Mouse (Mus musculus): Measurements from ENCODE around the gene Upb1.
"Not testable (repeated sequence)": the region's sequence is repeated elsewhere in the genome, so short reads cannot be mapped to it uniquely, and the experiment has no call there.

The Upb1 gene

DNA sequence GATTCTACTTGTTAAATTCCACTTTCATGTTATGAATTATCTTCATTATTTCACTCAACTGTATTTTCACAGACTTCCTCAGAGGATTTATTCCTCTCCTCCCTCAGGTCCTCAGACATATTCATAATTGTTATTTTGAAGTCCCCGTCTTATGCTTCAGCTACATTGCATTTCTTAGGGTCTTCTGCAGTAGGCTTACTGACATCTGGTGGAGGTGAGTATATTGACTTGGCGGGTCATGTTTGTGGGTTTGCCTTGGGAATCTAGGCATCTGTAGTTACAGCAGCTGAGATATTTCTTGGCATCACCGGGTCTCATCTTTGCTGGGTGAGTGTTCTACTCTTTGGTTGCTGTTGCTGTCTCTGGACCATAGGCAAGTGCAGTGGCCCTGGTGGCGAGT is at the start of gene Upb1:
Upb1 (plus strand) TSS at position 158 of the 400 bp plus-strand sequence.
- DNase-seq (ENCODE audit: low read depth, low spot score) = no peak

DNA sequence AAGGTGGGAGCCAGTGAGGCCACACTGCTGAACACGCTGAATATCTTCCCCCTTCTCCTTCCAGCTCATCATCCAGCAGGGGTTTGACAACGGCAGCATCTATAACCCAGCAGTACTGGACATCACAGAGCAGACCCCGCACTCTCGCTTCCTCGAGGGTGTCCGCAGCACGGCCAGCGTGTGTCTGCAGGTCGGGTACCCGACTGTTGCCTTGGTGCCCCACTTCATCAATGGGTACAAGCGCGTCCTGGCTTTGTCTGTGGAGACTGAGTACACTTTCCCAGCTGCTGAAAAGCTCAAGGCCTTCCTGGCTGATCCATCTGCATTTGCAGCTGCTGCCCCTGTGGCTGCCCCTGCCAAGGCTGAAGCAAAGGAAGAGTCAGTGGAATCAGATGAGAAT is 48.4 kb upstream of the Upb1 start:
- no peak for DNase-seq (ENCODE audit: low read depth, low spot score)

DNA sequence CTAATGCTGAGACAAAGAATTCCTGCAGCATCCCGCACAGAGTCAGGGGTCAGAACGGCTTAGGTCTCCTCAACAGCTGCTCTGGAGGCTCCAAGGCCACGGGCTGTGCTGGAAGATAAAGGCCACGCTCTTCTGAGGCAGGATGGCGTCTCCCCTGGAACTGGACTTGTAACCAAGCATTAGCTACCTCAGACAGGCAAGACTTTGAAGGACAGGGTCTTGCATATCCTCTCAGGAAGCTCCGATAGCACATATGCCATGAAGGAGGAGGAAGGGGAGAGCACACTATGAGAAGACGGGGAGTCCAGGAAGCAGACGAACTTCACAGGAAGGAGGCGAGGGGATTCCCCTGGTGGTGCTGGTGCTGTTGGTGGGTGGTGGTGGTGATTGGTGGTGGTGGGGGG is 47.1 kb upstream of the Upb1 start:
- not testable (repeated sequence) for DNase-seq (ENCODE audit: low read depth, low spot score)

DNA sequence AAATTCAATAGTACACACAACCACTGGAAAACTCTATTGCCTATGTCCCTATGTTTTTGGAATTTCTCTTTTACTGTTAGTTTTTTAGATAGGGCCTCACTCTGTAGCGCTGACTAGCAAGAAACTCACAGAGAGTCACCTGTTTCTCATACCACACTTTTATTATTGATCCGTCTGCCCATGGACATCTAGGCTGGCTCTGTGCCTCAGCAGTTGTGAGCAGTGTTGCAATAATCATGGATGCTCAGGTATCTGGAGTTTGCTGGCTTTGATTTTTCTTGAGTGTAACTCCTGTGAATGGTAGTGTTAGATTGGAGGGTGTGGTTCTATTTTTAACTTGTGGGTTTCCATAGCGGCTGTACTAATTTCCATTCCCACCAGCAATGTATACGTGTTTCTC is 45.6 kb upstream of the Upb1 start:
- no peak for DNase-seq (ENCODE audit: low read depth, low spot score)

DNA sequence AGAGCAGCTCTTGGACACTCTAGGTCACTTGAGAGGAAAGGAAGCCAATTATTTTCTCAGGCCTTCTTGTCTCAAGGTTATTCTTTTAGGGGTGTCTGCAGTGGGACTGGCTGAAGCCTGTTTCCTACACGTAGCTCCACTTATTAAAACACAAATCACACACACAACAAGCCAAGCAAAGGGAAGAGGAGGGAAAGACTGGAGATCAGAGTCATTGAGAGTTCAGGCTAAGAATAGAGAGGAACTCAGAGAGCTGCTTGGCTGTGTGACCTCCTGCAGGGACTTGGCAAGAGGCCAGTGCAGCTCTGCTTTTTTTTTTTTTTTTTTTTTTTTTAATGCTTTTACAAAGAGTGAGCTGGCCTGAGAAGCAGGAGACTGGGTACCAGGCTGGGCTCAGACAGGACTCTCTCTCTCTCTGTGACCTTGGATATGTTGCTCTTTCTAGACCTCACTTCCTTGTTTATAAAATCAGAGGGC is 36.7 kb upstream of the Upb1 start:
- DNase-seq (ENCODE audit: low read depth, low spot score) = not testable (repeated sequence)

DNA sequence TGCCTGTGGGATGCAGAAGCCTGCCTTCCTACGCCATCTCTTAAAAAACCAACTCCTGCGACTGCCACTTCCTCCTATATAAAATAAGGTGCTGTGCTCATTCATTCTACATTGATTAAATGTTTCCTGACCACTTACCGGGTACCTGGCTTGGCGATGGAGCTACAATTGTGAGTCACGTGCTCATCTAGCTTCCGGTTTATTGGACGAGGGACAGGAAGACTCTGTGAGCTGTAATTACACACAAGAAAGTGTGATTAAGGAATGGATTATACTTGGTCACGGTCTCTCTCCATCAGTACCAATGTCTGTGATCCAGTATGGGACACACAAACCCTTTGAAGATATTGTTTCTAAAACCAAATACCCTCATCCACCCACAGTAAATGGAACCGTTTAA is 36.1 kb upstream of the Upb1 start:
- no peak for DNase-seq (ENCODE audit: low read depth, low spot score)

DNA sequence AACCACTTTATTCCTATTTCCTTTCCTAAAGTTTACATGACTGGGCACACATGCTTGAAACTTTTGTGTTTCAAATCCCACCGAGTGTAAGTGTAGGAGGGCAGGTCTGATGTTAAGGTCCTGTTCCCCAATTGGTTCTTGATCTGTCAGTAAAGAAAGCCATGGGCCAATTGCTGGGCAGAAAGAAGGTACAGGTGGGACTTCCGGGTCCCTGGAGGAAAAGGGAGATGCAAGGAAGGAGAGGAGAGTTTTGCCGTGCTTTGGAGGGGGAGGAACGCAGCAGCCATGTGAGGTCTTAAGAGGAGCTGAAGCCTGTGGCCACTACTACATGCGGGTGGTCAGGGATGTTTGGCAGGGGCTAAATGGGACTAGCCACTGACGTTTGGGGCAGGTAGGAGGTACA is 35.7 kb upstream of the Upb1 start:
- DNase-seq (ENCODE audit: low read depth, low spot score) = no peak

DNA sequence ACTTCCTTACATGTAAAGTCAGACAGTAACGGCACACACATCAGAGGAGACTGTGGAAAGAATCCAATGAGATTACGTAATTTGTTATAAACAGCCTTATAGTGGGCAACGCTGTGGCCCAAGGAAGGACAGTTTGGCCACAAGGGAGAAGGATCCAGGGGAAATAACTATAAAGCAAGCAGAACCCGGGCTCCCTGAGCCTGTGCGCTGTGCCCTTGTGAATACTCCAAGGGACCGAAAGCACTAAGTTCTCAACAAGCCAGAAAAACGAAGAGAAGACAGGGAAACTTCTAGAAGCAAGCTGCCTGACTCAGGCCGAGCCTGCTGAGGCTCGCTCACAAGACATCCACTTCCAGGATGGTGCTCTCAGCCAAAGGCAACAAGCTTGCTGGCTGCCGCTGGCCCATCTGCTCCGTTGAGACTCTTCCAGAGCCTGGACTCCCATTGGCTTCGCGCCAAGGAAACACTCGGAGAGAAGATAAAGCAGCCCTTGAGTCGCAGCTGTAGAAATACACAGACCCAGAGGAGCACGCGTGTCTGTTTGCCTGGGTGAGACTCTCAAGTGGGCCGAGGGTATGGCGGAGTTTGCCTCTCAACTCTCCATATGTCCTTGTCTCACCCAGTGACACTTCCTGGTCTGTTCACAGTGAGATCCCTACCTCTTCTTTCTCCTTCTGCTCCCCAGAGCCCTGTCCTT is 27.1 kb upstream of the Upb1 start:
- DNase-seq (ENCODE audit: low read depth, low spot score) = not testable (repeated sequence)

DNA sequence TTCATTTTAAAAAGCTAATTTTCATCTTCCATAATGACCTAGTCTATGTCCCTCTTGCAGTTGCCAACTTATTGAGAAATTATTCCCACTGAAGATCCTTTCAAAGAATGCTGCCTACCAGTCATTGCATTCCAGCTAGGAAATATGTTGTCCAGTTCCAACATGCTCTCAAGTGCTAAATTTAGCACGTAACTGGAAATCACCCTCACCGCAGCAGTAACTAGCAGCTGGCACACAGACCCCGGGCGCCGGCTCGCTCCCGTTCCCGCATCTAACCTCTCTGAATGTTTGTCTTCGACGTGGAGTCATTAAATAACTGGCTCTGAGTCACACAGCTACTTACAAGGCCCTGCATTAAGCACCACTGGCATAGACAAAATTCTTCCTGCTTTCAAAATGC is 22.2 kb upstream of the Upb1 start:
- DNase-seq (ENCODE audit: low read depth, low spot score) = no peak

DNA sequence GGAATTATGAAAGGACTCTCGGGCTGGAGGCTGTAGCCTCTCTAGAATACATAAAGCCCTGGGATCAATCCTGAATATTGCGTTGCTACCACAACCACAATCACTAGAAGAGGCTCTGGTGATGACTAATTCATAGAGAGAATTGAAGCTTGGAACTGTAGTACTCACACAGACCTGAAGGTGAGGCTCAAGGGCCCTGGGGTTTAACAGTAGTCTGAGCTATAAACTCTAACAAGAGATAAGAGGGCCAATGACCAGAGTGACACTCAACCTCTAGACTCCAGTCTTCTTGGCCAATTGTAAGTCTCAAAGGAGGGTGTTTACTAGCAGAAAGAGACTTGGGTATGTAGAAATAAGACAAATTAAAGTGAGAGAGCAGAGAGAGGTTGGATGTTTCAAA is 10.8 kb upstream of the Upb1 start:
- no peak for DNase-seq (ENCODE audit: low read depth, low spot score)

DNA sequence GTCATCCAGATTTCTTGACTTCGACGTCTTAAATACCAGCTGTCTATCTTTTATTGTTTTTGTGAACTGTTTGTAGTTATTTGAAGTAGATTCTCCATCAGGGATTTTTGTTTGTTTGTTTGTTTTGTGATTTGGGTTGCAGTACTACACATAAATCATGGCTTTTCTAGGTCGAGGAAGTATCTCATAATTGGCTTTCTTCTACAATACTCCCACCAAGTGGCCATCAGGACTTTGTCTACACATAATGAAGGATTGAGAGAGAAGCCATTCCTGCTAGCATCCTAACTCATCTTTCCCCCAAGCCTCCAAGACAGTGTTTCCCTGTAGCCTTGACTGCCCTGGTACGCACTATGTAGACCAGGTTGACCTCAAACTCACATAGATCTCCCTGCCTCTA is 10.1 kb upstream of the Upb1 start:
- no peak for DNase-seq (ENCODE audit: low read depth, low spot score)

DNA sequence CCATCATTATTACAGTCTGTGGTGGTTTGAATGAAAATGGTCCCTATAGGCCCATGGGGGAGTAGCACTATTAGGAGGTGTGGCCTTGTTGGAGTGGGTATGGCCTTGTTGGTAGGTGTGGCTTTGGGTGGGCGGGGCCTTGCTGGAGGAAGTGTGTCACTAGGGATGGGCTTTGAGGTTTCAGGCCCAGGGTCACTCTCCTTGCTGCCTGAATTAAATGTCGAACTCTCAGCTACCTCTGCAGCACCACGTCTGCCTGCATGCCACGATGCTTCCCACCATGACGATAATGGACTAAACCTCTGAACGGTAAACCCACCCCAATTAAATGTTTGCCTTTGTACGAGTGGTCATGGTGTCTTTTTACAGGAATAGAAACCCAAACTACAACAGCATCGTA is 6.1 kb upstream of the Upb1 start:
- no peak for DNase-seq (ENCODE audit: low read depth, low spot score)

DNA sequence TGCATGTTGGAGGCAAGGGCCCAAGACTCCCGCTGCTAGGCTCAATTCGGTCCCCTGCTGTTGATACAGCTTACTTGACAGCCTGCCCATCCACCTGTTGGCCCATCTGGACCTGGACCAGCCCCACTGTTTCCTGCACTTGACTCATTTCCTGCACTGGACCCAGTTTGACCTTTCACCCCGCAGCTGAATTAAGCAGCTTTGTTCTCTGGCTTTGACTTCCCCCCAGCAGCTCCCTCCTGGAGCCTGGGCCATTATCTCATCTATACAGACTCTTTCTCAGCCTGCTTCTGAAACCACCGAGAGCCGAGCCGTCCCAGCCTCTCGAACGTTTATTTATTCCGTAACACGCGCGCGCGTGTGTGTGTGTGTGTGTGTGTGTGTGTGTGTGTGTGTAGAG is 3.9 kb upstream of the Upb1 start:
- DNase-seq (ENCODE audit: low read depth, low spot score) = no peak

DNA sequence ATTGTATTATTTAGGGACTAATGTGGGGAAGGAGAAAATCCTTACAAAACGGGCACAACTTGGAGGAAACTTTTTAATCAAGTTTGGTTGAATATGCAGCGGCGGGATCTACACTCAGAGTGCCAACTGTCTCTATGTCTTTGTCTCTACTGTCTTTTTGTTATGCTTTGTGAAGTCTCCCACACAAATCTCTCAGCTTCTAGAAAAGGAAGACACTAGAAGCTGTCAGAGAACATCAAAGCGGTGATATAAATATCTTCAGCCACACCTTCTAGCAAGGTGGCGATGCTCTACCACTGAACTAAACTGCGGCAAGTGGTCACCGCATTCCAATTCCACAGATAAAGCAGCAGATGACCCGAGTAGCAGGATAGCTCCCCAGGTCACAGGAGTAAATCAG is 5.0 kb downstream of the Upb1 start:
- DNase-seq (ENCODE audit: low read depth, low spot score) = no peak

DNA sequence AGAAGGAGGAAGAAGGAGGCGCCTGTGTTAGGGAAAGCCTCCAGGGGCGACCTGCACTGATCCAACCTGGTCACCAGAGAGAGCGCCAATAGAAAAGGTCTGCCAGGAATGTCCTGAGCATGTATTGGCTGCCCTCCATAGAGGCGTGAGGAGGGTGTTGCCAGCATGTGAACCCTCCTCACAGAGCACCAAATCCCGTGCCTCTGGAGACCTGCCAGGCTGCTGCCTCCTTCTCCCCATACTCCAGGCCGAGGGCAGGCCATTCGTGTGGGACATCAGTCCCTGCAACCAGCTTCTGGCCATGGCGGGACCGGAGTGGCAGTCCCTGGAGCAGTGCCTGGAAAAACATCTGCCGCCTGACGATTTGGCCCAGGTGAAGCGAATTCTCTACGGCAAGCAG is 5.8 kb downstream of the Upb1 start:
- no peak for DNase-seq (ENCODE audit: low read depth, low spot score)

DNA sequence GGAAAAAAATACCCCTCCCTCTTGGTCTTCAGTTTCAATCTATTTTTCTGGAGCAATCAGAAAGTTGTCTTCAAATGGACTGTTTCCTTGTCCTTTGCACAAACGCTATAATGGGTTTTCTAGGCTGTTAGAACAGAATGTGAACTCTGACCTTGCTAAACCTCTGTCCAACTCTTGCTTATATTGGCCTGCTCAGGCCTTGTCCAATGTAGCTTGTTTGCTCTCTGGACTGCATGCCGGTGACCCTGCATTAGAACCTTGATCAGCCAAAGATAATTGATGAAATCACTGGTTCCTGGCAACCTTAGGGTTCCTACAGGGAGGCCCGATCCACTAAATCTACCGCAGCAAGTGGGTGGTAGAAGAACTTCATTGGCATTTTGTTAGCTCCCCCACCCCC is 6.8 kb downstream of the Upb1 start:
- DNase-seq (ENCODE audit: low read depth, low spot score) = no peak

DNA sequence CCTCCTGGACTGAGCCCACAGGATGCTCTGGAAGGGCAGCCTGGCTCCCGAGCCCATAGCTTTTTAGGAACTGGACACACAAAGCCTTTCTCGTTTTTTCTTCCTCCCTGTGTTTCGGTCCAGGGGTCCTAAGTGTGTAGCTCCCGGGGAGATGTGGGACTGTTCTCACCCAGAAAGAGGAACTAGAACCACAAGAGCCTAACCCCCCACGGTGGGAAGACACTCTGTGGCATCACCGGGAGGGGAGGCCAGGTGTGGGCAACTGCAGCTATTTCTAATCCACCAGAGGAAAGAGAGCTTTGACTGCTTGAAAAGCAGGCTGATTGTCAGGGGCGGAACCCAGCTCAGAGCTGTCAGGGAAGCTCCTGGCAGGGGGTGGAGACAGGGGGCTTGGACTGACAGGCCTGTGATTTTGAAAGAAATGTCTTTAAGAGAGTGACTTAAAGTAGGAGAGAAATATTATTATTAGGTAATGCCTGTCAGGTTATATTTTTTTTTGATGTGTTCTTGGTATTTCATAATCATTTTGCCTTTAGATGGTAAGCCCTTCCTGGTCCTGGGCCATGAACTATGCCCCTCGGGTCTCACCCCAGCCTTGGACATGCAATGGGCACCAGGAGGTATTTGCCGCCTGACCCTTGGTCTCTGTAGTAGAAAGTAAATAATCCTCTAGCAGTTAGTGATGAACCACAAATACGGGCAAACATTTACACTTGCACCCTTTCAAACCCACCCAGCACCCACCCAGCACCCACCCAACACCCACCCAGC is 10.6 kb downstream of the Upb1 start:
- not testable (repeated sequence) for DNase-seq (ENCODE audit: low read depth, low spot score)

DNA sequence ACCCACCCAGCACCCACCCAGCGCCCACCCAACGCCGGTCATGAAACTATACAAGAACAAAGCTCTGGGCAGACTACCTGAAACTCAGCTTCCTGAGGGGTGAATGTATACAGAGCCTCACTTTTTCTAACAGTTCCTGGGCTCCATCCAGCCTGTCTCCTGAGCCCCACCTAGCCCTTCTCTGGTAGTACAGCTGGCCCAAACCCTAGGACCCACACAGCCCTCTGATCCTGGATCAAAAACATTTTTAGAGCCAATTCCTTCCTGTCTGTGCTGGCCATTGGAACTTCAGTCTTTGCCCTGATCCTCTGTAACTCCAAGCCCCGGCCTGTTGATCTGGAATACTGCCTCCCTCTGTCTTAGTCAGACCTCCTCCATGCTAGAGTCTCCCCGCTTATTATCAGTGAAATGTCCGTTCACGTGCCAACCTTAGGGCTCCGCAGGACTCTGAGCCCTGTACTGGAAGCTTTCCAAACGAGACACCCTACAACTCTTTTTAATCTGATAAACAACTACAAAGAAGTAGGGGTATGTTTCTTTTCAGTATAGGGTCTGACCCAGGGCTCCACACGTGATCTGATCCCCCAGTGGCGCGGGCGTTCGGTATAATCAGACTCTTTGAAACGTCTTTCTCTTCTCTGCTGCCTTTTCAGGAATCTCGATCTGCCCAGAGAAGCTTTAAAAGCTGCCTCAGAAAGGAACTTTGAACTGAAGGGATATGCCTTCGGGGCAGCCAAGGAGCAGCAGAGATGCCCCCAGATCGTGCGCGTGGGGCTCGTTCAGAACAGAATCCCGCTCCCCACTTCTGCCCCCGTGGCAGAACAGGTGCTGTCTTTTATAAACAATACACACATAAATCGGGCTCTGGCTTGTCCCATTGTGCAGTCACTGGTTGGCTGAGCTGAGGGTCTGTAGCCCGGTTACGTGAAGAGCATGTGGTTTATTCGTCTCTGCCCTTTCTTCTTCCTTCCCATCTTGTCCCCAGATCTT is 11.5 kb downstream of the Upb1 start:
- no peak for DNase-seq (ENCODE audit: low read depth, low spot score)

DNA sequence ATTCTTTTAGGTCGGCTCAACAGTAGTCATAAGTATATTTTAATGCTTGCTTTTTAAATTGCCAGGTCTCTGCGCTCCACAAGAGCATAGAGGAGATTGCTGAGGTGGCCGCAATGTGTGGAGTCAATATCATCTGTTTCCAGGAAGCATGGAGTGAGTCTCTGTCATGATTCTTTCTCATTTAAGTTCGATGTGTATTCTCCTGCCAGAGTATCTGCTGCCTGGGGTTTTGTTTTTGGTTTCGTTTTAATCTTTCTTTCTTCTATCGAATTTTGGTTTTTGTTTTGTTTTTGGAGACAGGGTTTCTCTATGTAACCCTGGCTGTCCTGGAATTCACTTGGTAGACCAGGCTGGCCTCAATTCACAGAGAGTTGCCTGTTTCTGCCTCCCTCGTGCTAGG is 14.0 kb downstream of the Upb1 start:
- DNase-seq (ENCODE audit: low read depth, low spot score) = no peak

DNA sequence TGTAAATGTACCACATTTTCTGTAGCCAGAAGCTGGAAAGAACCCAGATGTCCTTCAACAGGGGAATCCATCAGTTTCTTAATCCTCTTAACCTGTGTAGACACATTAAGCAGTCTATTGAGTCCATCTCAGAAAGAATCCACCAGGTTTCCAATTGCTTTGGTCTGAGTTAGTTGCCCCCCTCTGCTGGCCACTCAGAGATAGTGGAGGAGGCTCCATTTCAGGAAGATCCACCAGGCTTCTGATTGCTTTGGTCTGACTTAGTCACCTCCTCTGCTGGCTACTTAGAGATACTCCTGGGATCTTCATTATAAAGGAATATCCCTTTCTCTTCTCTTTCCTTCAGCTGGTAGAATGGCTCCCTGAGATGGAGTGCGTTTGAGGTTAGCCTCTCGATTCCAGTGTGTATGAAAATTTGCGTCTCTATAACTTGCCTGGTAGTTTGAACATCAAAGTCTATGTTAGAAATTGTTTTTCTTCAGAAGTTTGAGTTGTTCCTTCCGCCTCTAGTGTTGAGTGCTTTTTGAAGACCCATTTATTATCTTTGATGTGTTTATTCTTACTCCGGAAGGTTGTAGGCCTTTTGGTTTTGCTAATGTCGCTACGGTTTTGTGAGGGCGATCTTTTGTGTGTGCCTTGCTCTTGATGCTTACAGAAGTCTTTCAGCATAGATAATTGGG is 16.6 kb downstream of the Upb1 start:
- no peak for DNase-seq (ENCODE audit: low read depth, low spot score)

DNA sequence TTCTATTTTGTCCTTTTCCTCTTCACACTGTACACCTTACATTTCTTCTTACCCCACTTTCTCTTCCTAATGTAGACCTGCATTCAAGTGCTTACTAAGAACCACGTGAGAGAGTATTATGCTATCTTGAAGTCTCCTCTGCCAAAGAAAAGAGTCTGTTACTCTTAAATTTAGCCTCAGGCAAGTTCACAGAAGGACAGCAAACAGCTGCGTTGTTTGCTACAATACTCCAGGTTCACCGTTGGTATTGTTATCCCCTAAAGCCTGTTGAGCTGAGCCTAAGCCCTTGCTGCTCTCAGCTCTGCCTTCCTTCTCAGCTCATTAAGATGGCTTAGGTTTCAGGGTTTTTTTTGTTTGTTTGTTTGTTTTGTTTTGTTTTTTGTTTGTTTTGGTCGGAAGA is 17.8 kb downstream of the Upb1 start:
- no peak for DNase-seq (ENCODE audit: low read depth, low spot score)
